Mouse (Mus musculus) ES-E14 (cell line): ENCODE measurements around the gene Nlrc3.

Source experiments
- CHD2 ChIP-seq: IDR thresholded peaks from 2 replicates; pipeline ENCODE4 v1.6.1; 2014; ENCODE audit warnings: mild to moderate bottlenecking, low read depth, low read length, inconsistent platforms
- HCFC1 ChIP-seq: IDR thresholded peaks from 2 replicates; pipeline ENCODE4 v1.6.1; 2012; ENCODE audit warnings: low read length, inconsistent platforms, borderline replicate concordance; ENCODE audit not compliant: insufficient read depth
- MAFK ChIP-seq: IDR thresholded peaks from 2 replicates; pipeline ENCODE4 v1.6.1; 2014; ENCODE audit warnings: mild to moderate bottlenecking, low read depth, low read length, inconsistent platforms; ENCODE audit not compliant: insufficient read depth
- ZC3H11A ChIP-seq: IDR thresholded peaks from 2 replicates; pipeline ENCODE4 v1.6.1; 2012; ENCODE audit warnings: low read depth, mild to moderate bottlenecking, inconsistent platforms, low read length, borderline replicate concordance
- ZNF384 ChIP-seq: IDR thresholded peaks from 2 replicates; pipeline ENCODE4 v1.6.1; 2012; ENCODE audit warnings: low read depth, low read length, inconsistent platforms

- TF ChIP-seq ZNF384 (no peak), ZC3H11A (no peak), MAFK (no peak), CHD2 (no peak), HCFC1 (no peak)
These were observed 52.5 kb downstream of the Nlrc3 start for GRCm38 (mm10) chr16:3923966-3924365.
